Mouse (Mus musculus) telencephalon, adult 2 months (tissue): ENCODE measurements around the gene Klhl33.
"Not testable (repeated sequence)": the region's sequence is repeated elsewhere in the genome, so short reads cannot be mapped to it uniquely, and the experiment has no call there.

Experiments
- DNase-seq: peaks from one replicate; pipeline ENCODE4 v3.0.0-alpha.2; 2011; ENCODE audit warnings: low read depth, low spot score

The Klhl33 gene

DNA sequence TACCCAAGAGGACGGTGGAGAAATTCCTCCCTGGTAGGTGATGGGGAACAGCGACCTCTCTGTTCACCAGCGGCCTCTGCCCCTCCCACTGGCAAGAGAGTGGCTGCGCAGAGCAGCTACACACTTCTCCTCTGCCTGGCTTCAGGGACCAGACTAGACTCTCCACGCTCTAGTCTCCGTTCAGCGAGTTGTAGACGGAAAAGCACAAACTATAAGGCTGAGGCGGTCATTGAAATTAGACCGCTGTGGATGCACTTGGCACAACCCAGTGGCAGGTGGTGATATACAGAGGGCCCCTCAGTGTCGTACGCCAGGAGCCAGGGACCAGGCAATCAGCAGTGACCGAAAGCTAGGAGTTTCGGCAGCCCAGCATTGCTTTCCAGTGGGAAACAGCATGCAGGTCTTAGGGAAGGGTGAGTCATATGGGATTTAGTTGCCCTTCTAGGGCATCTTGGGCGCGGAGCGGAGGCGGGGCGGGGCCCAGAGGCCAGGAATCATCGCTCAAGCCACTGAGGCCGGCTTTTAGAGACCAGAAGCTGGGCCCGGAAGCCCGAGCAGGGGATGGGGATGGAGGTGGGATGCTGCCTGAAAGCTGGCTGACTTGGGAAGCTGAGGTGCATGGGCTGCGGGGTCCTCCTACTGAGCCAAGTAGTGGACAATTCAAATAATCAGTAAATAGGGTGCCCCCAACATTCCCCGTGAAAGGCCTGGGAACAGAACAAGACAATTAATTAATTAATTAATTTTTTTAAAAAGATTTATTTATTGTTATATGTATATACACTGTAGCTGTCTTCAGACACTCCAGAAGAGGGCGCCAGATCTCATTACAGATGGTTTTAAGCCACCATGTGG lies 6.9 kb upstream of the Klhl33 start:
- no peak for DNase-seq

DNA sequence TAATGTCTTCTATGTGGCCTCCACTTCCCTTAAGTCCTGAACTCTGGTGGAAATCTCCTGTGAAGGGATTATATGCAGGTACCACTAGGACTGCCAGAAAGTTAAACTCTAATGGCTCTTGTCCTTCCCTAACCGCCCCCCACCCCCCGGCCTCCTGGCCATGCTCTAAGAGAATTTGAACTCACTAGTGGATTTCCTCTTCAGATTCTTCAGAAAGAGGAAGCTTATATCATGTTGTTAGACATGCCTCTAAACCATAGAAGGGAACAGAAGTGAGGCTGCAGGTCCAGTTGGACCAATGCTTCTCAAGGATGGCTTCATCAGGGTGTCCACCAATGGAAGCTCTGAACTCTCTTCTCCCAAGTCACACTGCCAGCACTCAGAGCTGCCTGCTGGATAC lies 685 bp upstream of the Klhl33 start:
- DNase-seq, result not testable (repeated sequence)

DNA sequence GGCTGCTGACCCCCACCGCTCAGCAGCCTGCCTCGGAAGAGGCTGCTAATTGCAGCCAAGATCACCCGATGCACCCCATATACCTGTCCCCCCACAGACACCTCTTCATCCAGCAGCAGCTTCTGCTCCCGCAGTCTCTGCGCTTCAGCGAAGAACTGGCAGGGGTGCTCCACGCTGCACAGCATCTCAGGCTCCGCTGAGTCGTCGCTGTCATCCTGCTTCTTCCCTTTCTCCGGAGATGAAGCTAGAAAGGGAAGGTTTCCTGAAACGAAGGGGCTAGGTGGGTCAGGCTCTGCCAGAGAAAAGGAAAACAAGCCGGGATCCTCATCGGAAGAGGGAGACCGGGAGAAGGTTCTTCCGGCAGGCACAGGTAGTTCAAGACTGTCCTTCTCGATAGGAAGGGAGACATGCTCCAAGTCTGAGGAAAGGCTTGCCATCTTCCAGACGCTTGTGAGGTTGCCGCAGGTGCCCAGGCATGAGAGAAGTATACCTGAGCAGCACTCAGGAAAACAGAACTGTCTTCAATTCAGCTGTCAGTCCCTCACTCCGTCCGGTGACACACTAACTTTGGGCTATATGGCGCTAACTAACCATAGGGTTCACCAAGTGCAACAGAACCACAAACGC lies 447 bp downstream of the Klhl33 start:
- DNase-seq, result no peak

DNA sequence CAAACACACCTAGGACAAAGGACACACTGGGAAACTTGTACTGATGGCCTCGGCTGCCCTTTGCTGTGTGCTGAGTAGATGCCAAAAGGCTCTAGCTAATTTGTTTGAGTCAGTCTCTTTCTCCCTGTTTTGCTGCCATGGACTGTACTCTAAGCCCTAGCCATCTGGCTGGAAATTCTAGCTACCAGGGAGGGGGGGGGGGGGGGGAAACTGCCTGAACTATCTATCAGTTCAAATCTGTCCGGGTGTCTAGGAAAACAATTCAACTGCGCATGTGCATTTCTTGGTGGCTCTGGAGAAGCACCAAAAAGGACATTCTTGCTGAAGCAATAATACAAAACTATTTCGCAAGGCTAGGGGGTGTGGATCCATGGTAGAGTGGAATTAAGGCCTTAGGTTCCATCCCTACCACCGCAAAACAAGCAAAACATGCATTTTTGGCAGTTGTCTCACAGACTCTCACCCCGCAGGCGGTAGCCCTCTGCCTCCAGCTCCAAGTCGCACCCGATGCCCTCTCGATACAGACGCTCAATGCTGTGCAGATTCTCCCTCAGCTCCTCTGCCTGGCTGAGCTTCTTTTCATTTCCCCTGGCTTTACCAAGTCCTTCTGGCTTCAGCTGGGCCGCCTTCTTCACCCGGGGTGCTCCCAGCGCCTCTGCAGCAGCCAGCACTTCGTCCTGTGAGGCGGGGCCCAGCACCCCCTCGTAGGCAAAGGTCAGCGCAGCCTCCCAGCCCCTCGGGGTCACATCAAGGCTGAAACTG lies 1.1 kb downstream of the Klhl33 start:
- DNase-seq, result peak; percentile 48

DNA sequence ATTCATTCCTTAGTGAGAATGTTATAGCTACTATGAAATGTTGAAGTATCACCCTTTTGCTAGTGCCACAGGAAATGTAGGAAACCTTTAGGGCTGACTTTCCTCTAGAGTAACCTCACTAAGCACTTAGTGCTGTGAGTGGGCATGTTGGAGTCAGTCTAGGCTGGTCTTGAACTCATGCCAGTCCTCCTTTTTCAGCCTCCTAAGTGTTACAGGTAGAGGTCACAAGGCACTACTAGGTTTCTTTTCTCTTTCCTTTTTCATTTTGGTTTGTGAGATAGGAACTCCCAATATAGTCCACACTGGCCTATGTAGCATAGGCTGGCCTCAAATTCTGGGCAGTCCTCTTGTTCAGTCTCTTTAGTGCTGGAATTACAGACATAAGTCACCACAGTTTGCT lies 1.9 kb downstream of the Klhl33 start:
- DNase-seq, result no peak

DNA sequence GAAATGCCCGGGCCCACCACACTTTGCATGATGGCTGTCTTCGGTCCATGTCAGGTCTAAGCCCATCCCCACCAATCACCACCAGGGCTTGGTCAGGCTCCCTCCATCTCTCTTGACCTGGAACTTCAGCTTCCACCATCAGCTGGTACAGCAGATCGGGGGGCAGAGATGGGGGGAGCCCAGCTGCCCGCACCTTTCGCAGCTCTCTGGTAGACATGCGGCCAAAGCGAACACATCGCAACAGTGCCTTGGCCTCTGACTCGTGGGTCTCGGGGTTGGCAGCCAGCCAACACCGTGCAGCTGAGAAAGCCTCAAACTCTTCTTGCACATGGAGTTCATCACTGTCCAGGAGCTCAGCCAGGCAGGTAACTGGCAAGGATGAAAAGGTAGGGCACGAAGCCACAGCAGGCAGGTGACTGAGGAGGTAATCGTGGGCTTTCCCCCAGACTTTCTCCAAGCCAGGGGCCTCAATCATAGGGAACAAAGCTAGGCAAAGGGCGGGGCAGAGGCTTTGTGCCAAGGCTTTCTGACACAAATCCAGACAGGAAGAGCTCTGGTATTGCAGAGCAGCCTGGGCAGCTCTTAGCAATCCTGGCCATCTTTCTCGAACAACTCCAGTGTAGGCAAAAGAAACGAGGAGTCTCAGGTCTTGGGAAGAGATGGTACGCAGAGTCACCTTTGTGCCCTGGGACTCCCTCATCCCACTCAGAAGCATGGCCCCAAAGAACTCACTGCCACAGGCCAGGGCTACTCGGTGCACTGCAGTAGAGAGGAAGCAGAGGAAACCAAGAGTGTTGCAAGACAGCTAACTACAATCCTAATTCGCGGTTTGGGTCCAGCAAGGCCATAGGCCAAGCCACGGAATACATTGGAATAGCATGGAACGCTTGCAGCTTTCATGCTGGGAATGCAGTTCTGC lies 4.5 kb downstream of the Klhl33 start:
- no peak for DNase-seq

DNA sequence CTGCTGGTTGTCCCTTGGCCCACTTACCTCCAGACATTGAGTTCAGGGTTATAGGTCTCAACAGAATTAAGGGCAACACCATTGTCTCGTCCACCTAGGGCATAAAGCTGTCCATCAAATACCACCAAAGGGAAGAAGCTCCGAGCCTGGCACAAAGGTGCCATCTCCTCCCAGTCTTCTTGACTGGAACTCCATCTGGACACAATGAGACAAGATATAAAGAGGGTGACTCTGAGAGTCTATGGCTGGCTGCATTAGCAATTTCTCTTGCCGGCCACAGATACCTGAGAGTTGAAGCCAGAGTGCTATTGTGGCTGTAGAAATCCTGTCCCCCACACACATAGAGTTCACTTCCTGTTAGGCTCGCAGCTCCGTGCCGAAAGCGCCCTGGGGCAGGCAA lies 5.2 kb downstream of the Klhl33 start:
- DNase-seq, result no peak

DNA sequence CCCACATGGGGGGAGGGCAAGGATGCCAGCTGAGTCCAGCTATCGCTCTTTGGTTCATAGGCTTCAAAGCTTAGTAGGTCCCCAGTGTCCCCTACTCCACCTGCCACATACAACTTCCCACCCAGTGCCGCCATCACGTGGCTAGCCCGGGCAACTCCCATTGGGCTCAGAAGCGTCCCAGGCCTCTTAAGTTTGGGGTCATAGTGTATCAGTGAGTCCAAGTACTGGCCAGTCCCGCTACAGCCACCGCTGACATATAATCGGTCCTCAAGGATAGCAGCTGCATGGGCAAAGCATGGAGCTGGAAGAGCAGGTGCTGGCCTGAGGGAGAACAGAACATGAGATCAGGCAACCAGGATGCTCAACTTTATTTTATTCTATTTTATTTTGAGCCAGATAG lies 5.7 kb downstream of the Klhl33 start:
- no peak for DNase-seq

DNA sequence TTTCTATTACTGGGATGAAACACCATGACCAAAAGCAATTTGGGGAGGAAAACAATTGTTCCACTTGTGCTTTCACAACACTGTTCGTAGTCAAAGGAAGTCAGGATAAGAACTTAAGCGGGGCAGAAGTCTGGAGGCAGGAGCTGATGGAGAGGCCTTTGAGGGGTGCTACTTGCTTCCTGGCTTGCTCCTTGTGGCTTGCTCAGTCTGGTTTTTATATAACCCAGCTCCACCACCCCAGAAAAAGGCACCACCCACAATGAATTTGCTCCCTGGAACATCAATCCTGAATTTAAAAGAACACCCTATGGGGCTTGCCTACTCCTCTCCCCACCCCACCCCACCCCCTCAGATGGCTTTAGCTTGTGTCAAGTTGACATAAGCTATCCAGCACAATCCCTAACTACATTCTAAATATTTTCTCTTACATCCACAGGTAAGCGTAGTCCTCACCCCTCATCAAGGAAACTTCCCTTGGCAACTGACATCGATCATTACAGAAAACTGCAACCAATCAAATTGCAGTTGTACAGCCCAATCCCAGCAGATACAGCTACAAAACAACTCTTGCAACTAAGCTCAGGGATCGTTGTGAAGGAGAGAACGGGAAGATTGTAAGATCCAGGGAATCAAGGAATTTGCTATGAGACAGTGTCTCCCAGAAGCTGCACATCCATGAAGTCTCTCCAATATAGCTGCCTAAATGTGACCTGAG lies 20.9 kb downstream of the Klhl33 start:
- no peak for DNase-seq

DNA sequence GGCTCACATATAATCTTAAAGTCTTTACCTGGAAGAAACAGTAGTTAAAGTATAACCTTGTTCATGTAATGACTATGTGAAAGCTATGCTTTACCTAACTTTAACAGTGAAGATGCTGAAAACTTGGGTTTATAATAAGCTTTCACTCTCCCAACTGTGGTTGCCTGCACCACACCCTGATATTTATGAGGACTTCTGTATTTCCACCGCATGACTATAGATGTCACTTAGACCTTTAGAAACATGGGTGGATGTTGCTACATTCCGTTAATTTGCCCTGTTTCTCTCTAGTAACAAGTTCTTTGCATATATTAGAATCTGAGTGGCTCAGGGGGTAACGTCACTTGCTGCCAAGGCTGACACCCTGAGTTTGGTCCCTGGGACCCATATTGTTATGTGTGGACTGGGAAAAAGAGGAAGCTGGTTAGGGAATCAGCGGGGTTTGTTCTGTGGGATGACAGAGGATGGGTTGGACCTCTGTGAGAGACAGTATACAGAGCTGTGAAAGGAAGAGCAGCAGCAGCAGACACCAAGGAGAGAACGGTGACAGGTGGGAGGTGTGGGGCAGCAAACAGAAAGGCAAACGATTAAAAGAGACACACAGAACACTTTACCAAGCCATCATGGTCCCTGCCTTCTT lies 21.6 kb downstream of the Klhl33 start:
- no peak for DNase-seq

DNA sequence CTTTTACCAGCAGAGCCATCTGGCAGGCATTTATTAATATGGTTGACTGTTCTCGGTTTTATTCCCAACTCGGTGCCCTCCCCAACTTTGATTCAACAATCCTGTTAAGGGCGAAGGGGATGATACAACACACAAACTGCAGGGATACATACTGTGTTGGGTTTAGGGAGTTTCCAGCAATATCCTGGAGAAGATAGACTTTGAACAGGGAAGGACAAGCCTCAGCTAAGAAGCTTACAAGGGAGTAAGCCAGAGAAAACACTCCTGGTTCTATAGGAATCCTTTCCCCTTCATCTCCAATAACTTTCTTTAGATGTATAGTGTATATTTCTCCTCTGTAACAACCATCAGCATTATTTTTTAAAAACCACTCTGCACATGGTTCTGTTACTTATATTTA lies 22.1 kb downstream of the Klhl33 start:
- no peak for DNase-seq

DNA sequence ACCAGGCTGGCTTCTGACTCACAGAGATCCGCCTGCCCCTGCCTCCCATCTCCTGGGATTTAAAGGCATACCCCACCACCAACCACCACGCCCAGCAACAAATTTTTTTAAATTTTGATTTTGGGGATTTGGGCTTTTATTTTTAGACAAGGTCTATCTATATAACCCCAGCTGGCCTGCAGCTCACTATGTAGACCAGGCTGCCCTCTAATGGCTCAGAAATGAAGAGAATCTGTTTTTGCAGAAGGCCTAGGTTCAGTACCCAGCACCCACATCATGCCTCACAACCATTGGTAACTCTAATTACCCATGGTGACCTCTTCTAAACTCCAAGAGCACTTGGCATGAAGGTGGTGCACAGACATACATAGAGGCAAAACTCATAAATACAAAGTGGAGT lies 26.0 kb downstream of the Klhl33 start:
- no peak for DNase-seq

DNA sequence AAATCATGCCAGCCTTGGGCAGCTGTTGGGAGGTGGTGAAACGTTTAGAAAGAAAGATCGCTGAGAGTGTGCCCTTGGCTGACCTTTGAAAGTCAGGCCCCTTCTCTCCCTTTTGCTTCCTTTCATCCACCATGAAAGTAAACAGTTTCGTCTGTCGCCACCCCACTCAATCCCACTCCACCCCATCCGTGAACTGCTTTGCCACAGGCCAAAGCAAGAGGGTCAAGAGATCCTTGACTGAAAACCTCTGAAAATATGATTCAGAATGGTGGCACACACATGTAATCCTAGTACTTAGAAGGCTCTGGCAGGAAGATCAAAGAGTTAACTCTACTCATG lies 26.5 kb downstream of the Klhl33 start:
- DNase-seq, result no peak

DNA sequence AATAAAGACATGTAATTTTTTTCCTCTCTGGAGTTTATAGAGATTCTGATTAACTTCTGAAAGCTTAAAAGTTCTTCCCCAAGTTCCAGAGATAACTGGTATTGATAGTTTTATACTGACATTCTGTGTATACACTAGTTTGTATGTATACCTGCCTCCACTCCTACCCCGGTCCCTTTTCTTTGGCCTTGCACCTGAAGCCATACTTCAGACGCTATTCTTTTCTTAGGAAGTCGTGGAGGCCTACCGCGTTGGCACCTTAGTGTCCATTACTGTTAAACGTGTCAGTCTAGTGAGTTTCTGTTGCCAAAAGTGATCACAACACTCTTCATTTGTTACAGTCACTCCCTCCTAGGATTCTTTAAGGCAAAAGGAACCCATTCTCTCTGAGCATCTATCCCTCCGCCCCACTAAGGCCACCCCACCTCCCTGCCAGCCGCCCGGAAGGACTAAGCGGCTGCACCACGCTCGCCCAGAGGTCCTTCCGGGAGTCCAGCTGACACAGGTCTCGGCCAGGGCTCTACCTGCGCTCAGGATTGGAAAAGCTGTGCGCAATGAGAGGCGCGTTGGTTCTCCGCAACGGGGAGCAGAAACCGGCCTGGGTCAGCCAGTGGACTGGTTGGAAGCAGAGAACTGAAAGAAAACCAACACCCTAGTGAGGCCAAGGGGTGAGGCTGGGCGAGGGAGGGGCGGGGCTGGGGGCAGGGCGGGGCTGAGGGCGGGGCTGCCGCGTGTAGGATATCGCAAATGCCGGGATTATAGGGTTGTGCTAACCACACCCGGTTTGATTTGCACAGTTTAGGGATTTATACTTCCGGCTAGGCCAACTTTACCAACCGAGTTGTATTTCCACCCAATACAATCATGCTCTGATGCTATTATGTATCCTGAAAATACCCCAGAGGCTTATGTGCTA lies 27.2 kb downstream of the Klhl33 start, which contains the start of gene Tep1:
Gene Tep1 (minus strand): TSS at position 672 of the 916 bp plus-strand sequence.
- DNase-seq, result peak; percentile 48

DNA sequence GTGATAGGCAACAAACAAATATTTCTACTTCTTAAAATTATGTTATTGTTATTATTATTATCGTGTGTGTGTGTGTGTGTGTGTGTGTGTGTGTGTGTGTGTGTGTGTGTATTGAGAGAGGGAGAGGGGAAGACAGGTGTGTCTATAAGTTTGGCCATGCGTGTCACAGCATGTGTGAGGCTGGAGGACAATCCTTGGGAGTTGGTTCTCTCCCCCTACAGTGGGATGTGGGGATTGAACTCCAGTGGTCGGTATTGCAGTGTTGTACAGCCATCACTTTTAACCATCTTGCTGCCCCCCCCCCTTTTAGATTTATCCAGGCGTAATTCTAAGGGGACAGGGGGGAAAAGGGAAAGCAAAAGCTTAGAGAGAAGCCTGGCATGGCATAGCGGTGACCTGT lies 28.7 kb downstream of the Klhl33 start:
- DNase-seq, result no peak

DNA sequence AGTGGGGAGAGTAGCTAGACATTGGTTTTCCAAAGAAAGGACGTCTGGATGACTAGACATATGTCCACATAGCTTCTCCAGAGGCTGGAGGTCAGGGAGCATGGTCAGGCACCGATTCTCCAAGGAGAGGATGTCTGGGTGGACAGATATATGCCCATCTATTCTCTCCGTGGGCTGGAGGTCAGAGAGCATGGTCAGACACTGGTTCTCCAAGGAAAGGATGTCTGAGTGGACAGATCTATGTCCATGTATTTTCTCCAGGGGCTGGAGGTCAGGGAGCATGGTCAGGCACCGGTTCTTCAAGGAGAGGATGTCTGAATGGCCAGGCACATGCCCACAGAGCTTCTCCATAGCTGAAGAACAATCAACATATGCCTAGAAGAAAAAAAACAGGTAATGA lies 29.1 kb downstream of the Klhl33 start:
- DNase-seq, result no peak

DNA sequence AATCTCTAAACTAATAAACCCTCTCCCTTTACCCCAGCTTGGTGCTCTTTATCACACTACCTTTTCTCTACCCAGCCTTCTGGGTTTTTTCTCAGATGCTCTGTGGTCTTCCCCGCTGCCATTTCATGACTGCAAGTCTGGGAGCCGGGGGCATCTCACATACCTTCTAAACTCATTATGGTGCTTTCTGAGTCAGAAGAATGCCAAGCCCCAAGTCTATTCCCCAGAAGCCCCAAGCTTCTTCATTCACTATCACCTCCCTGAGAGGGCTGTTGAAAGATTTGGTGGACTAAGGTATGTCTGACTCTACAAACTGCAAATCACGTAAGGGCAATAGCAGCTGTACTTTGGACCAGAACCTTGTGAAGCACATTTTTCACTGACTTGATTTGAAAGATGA lies 30.3 kb downstream of the Klhl33 start:
- no peak for DNase-seq

DNA sequence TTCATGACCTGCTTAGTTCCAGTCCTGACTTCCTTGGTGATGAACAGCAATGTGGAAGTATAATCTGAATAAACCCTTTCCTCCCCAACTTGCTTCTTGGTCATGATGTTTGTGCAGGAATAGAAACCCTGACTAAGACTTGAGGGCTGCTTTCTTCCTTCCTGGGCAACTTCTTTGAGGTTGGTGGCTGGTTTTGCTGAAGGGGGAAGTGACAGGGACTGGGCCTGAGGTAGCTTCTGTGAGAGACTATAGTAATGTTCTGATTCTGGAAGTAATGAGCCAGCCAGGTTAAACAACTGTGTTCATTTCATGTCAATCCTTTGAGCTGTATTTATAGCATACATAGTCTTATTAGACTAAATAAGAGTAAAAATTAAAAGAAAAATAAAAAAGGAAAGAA lies 32.3 kb downstream of the Klhl33 start:
- not testable (repeated sequence) for DNase-seq

DNA sequence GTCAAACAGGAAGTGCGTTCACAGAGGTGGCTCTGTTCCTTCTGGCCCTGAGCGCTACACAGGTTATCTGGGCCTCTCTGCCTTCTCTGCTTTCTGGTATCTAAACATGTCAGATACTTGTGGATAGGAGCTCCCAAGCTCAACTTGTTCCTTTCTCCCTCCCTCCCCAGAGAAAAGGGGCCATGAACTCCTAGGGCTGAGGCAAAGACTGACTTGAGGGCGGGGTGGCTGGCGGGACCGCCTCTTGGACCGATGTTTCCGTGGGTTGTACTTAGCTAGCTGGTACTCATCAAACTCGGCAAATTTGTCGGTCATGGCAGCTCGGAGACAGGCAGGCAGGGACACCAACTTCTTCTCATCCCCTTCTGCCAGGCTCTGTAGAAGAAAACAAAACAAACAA lies 34.7 kb downstream of the Klhl33 start:
- DNase-seq, result no peak
